ENCODE assay signal across 20 mouse cellular contexts in genomic region chr6:46484392-46484791, GRCm38 (mm10).
"Had no signal": no experiment of that assay in that cellular context is flagged by ENCODE, and none has a peak within 500 bp of the region (broad histone marks: within the 10 kb centered on the region; RNA-seq: fewer than 3 reads in every experiment).

No protein-coding gene starts in this region.

- H3K27me3 ChIP-seq: limb, embryonic 15.5 days; liver, embryonic 12.5 days; liver, embryonic 15.5 days; lung, embryonic 15.5 days; neural tube, embryonic 12.5 days; neural tube, embryonic 15.5 days had no signal

- H3K4me3 ChIP-seq: limb, embryonic 12.5 days; limb, embryonic 15.5 days; liver, embryonic 12.5 days; liver, embryonic 15.5 days; lung, embryonic 15.5 days; neural tube, embryonic 12.5 days; neural tube, embryonic 15.5 days had no signal

- H3K36me3 ChIP-seq: limb, embryonic 12.5 days; limb, embryonic 15.5 days; liver, embryonic 12.5 days; liver, embryonic 15.5 days; lung, embryonic 15.5 days; neural tube, embryonic 12.5 days; neural tube, embryonic 15.5 days had no signal

- H3K27ac ChIP-seq: limb, embryonic 12.5 days; limb, embryonic 15.5 days; liver, embryonic 12.5 days; liver, embryonic 15.5 days; lung, embryonic 15.5 days; neural tube, embryonic 12.5 days; neural tube, embryonic 15.5 days; stomach, postnatal 0 days had no signal

- ATAC-seq: intestine, embryonic 16.5 days; liver, embryonic 12.5 days had no signal

- DNase-seq: kidney, adult 18-20 months; kidney, adult 9 months; kidney, postnatal 14 days; kidney, postnatal 4 days; left cerebral cortex, postnatal 4 days; lung, adult 18-20 months; lung, postnatal 14 days; lung, postnatal 4 days; thymus, adult 2 months; thymus, postnatal 14 days; thymus, postnatal 4 days had no signal

- H3K9me3 ChIP-seq: limb, embryonic 12.5 days; limb, embryonic 15.5 days; liver, embryonic 12.5 days; liver, embryonic 15.5 days; lung, embryonic 15.5 days; neural tube, embryonic 12.5 days; neural tube, embryonic 15.5 days had no signal

- H3K4me1 ChIP-seq: limb, embryonic 12.5 days; limb, embryonic 15.5 days; liver, embryonic 12.5 days; liver, embryonic 15.5 days; lung, embryonic 15.5 days; neural tube, embryonic 12.5 days; neural tube, embryonic 15.5 days had no signal

- H3K4me2 ChIP-seq: limb, embryonic 12.5 days; limb, embryonic 15.5 days; liver, embryonic 12.5 days; liver, embryonic 15.5 days; lung, embryonic 15.5 days; neural tube, embryonic 12.5 days; neural tube, embryonic 15.5 days had no signal

- H3K9ac ChIP-seq: limb, embryonic 12.5 days; limb, embryonic 15.5 days; liver, embryonic 12.5 days; liver, embryonic 15.5 days; lung, embryonic 15.5 days; neural tube, embryonic 12.5 days; neural tube, embryonic 15.5 days had no signal
